Mouse (Mus musculus) midbrain, embryonic 16.5 days (tissue): ENCODE results near the gene Map4k4. TPM values are rescaled to one million over a fixed set of nuclear protein-coding genes. Genes with fewer than 3 reads are reported as not detected.

Experiments used
- ATAC-seq: fragments of 200-750 bp; cut with Nextera tagmentation; 2 replicates; pipeline ENCODE4 v1.8.0; 2017; ENCODE audit warnings: moderate TSS enrichment
- H3K27ac ChIP-seq: fragments of 300-500 bp; sonication (generic); 2 replicates; pipeline ENCODE4 v1.5.1; 2014; ENCODE audit warnings: mild to moderate bottlenecking, low read length, mixed read lengths
- H3K27me3 ChIP-seq: fragments of 300-500 bp; sonication (generic); 2 replicates; pipeline ENCODE4 v1.6.1; 2014; ENCODE audit warnings: low read depth, low read length, mixed read lengths; ENCODE audit not compliant: control insufficient read depth, insufficient read depth
- H3K36me3 ChIP-seq: fragments of 300-500 bp; sonication (generic); 2 replicates; pipeline ENCODE4 v1.6.1; 2014; ENCODE audit warnings: mild to moderate bottlenecking, low read length, moderate library complexity, mixed read lengths; ENCODE audit not compliant: control insufficient read depth, insufficient read depth
- H3K4me1 ChIP-seq: fragments of 300-500 bp; sonication (generic); 2 replicates; pipeline ENCODE4 v1.6.1; 2014; ENCODE audit warnings: mild to moderate bottlenecking, low read length, mixed read lengths; ENCODE audit not compliant: control insufficient read depth, insufficient read depth
- H3K4me2 ChIP-seq: fragments of 300-500 bp; sonication (generic); 2 replicates; pipeline ENCODE4 v1.6.1; 2014; ENCODE audit warnings: mild to moderate bottlenecking, low read length, mixed read lengths
- H3K4me3 ChIP-seq: fragments of 300-500 bp; sonication (generic); 2 replicates; pipeline ENCODE4 v1.5.1; 2014; ENCODE audit warnings: low read depth, mild to moderate bottlenecking, low read length, moderate library complexity, mixed read lengths
- H3K9ac ChIP-seq: fragments of 300-500 bp; sonication (generic); 2 replicates; pipeline ENCODE4 v1.6.1; 2014; ENCODE audit warnings: low read depth, low read length, mixed read lengths
- H3K9me3 ChIP-seq: fragments of 300-500 bp; sonication (generic); replicated peaks from 2 replicates; pipeline ENCODE4 v1.6.1; 2014; ENCODE audit warnings: mild to moderate bottlenecking, low read length, mixed read lengths; ENCODE audit not compliant: control insufficient read depth, poor library complexity, severe bottlenecking
- WGBS: fragments of 180-500 bp; shearing (Covaris S2); extraction: QIAGEN DNeasy Blood & Tissue Kit; methylation state at CpG from one replicate; pipeline ENCODE4 v1.1.7; 2014; 5-methylcytosine and 5-hydroxymethylcytosine counted together
- polyA plus RNA-seq: library from polyadenylated mRNA; unstranded; fragments of >200 nt; fragmentation: Nextera tagmentation; extraction: Ambion mirVana; gene quantifications from 2 replicates; pipeline ENCODE4 v1.2.1, GENCODE M21; 2015

Map4k4 gene
- polyA plus RNA-seq, 1 experiment from 2014 or later, result 31.4 TPM

- ATAC-seq, result no peak
- Histone ChIP-seq H3K9me3 (no peaks in the 10 kb centered on the region), H3K27me3 (no peaks in the 10 kb centered on the region), H3K4me3 (no peak overlapping the region), H3K27ac (no peak overlapping the region), H3K36me3 (no peaks in the 10 kb centered on the region), H3K4me1 (no peaks in the 10 kb centered on the region), H3K4me2 (no peak overlapping the region), H3K9ac (no peak overlapping the region)
- 91% methylated on average over 4 of the region's 4 CpGs for WGBS
Measured at GRCm38 (mm10) chr1:40033315-40033714, 132.6 kb downstream of the Map4k4 start.

- H3K27ac ChIP-seq, result no peak overlapping the region
- WGBS, result 64% methylated on average over 12 of the region's 12 CpGs
- ATAC-seq, result no peak
- H3K9me3 ChIP-seq, result no peaks in the 10 kb centered on the region
- no peak overlapping the region for H3K4me2 ChIP-seq
- H3K9ac ChIP-seq, result no peak overlapping the region
- no peak overlapping the region for H3K4me3 ChIP-seq
- no peaks in the 10 kb centered on the region for H3K36me3 ChIP-seq
- no peaks in the 10 kb centered on the region for H3K4me1 ChIP-seq
- H3K27me3 ChIP-seq, result no peaks in the 10 kb centered on the region
Measured at GRCm38 (mm10) chr1:40033743-40034420, 133.2 kb downstream of the Map4k4 start.

DNA sequence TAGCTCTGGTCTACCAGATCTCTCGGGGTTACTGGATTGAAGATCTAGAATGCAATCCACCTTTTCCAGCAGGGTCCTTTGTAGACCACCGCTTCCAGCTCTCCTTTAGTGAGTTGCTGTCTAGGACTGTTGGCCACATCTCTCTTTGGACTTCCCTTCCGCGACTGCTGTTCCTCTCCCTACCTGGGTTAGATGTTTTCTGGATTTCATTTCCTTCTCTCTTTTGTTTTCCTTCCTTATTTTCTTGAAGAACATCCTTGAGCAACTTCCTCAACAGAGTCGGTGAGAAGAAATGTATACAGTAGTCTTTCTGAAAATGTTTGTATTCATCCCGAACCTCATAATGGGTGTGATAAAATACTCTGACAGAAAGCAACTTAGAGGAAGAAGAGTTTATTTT lies 137.1 kb downstream of the Map4k4 start:
- 89% methylated on average over 6 of the region's 6 CpGs for WGBS
- Histone ChIP-seq H3K27ac (no peak overlapping the region), H3K9me3 (no peaks in the 10 kb centered on the region), H3K4me2 (no peak overlapping the region), H3K4me1 (no peaks in the 10 kb centered on the region), H3K9ac (no peak overlapping the region), H3K36me3 (no peaks in the 10 kb centered on the region), H3K4me3 (no peak overlapping the region), H3K27me3 (no peaks in the 10 kb centered on the region)
- ATAC-seq, result no peak

GRCm38 (mm10) chr1:40045686-40046085 lies 145.0 kb downstream of the Map4k4 start:
- Histone ChIP-seq H3K9ac (no peak overlapping the region), H3K36me3 (no peaks in the 10 kb centered on the region), H3K4me2 (no peak overlapping the region), H3K27me3 (no peaks in the 10 kb centered on the region), H3K4me1 (no peaks in the 10 kb centered on the region), H3K4me3 (no peak overlapping the region), H3K27ac (no peak overlapping the region), H3K9me3 (no peaks in the 10 kb centered on the region; the same call in 1 of the 2 replicates)
- ATAC-seq, result no peak
- WGBS, result 91% methylated on average over 6 of the region's 6 CpGs

DNA sequence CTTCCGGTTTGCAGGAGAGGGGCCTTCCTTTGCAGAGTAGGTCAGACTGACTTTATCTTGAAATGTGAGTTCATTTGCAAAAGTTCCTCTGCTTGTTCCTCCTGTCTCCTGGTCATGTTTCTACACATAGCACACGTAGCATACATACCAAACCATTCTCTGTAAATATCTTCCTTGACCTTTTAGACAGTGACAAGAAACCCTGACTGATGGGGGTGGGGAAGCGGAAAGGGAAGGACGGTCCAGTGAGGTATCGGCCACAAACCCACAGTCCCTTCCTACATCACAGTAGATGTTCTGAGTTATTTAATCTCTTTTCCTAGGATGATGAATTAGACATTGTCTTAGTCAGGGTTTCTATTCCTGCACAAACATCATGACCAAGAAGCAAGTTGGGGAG lies 145.9 kb downstream of the Map4k4 start:
- WGBS, result 87% methylated on average over 5 of the region's 5 CpGs
- no peak overlapping the region for H3K4me3 ChIP-seq
- H3K4me1 ChIP-seq, result no peaks in the 10 kb centered on the region
- no peaks in the 10 kb centered on the region for H3K27me3 ChIP-seq
- no peak overlapping the region for H3K4me2 ChIP-seq
- no peak overlapping the region for H3K27ac ChIP-seq
- no peak for ATAC-seq
- H3K9ac ChIP-seq, result no peak overlapping the region
- no peaks in the 10 kb centered on the region for H3K36me3 ChIP-seq
- no peaks in the 10 kb centered on the region; the same call in 1 of the 2 replicates for H3K9me3 ChIP-seq

DNA sequence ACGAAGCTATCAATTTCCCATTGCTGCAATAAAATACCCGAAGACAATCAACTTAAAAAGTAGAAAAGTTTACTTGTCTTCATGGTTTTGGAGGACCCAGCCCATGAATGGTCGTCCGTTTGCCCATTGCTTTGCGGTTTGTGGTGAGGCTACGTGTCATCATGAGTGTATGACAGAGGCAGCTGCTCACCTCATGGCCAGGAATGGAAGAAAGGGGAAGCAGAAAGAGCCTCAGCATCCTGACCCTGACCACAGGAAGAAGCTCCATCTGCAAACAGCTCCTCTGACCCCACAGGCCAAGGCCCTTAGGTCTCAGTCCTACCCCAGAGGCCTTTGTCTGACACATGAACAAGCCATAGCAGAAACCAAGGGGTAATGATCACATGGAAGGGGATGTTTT lies 150.4 kb downstream of the Map4k4 start:
- 94% methylated on average over 6 of the region's 6 CpGs for WGBS
- no peaks in the 10 kb centered on the region for H3K4me1 ChIP-seq
- H3K4me2 ChIP-seq, result no peak overlapping the region
- no peaks in the 10 kb centered on the region for H3K27me3 ChIP-seq
- no peak overlapping the region for H3K9ac ChIP-seq
- no peaks in the 10 kb centered on the region for H3K9me3 ChIP-seq
- H3K27ac ChIP-seq, result no peak overlapping the region
- ATAC-seq, result no peak
- H3K4me3 ChIP-seq, result no peak overlapping the region
- no peaks in the 10 kb centered on the region for H3K36me3 ChIP-seq

GRCm38 (mm10) chr1:40052156-40052555 lies 151.4 kb downstream of the Map4k4 start:
- no peak for ATAC-seq
- Histone ChIP-seq H3K9ac (no peak overlapping the region), H3K9me3 (no peaks in the 10 kb centered on the region), H3K36me3 (no peaks in the 10 kb centered on the region), H3K4me1 (no peaks in the 10 kb centered on the region), H3K4me3 (no peak overlapping the region), H3K27me3 (no peaks in the 10 kb centered on the region), H3K4me2 (no peak overlapping the region), H3K27ac (no peak overlapping the region)
- WGBS, result 77% methylated on average over 8 of the region's 8 CpGs

DNA sequence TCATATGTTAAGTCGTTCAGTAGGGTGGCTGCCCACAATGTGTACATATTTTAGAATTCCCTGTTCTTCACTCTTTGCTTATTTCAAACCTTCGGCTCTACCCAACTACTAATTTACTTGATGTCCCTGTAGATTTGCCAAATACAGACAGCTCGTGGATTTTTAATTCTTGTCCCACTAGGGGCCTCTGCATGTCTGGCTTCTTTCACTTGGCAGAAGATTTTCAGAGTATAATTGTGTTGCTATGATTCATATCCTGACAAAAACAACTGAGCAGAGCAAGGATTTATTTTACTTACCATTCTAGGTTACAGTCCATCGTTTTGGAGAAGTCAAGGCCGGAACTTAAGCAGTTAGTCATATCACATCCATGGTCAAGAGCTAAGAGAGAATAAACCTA lies 152.4 kb downstream of the Map4k4 start:
- Histone ChIP-seq H3K4me1 (no peaks in the 10 kb centered on the region), H3K9ac (no peak overlapping the region), H3K4me3 (no peak overlapping the region), H3K9me3 (no peaks in the 10 kb centered on the region), H3K36me3 (no peaks in the 10 kb centered on the region), H3K27ac (no peak overlapping the region), H3K27me3 (no peaks in the 10 kb centered on the region), H3K4me2 (no peak overlapping the region)
- WGBS, result 85% methylated on average over 5 of the region's 5 CpGs
- no peak for ATAC-seq

DNA sequence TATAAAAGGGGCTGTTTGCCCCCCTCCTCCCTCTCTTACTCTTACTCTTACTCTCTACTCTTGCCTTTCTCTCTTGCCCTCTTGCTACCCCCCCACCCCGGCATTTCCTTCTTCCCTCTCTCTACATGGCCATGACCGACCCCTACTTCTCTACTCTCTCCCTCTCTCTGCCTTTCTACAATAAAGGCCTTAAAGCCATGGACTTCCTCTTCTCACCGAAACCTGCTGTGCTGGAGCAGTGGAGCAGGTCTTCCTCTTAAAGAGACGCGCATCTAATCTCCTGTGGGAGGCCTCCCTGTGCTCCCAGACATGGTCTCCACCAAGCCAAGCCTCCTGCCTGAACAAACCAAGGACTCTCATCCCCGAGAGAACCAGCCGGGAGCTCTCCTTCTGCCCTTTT lies 154.3 kb downstream of the Map4k4 start:
- ATAC-seq, result no peak
- H3K4me1 ChIP-seq, result no peaks in the 10 kb centered on the region
- H3K9me3 ChIP-seq, result no peaks in the 10 kb centered on the region
- 70% methylated on average over 7 of the region's 7 CpGs for WGBS
- H3K4me3 ChIP-seq, result no peak overlapping the region
- no peaks in the 10 kb centered on the region for H3K27me3 ChIP-seq
- no peak overlapping the region for H3K27ac ChIP-seq
- H3K36me3 ChIP-seq, result no peaks in the 10 kb centered on the region
- H3K9ac ChIP-seq, result no peak overlapping the region
- no peak overlapping the region for H3K4me2 ChIP-seq
